Mouse (Mus musculus) 3134 (cell line): ENCODE results near the gene Qtrt2.
A peak's percentile ranks its signal among the peaks of the same experiment; 100 is the strongest.

Experiments
- DNase-seq: peaks from one replicate; pipeline ENCODE4 v3.0.0-alpha.2; 2011; ENCODE audit warnings: low spot score; ENCODE audit not compliant: insufficient read length; ENCODE audit errors: extremely low read depth

Gene Qtrt2

DNA sequence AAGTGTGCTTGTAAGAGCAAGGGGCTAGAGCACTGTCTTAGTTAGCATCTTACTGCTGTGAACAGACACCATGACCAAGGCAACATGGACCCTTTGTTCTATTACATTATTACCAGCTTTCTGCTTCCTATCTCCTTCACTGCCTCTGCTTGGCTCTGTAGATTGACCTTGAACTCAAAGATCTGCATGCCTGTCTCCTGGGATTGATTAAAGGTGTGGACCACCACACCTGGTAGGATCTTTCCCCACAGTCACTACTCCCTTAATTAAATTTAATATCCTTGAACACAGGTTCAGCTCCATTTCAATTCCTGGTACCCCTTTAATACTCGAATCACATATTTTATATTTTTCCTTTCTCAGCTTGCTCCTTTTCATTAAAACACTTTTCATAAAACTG is 763 bp downstream of the Qtrt2 start:
- no peak for DNase-seq

DNA sequence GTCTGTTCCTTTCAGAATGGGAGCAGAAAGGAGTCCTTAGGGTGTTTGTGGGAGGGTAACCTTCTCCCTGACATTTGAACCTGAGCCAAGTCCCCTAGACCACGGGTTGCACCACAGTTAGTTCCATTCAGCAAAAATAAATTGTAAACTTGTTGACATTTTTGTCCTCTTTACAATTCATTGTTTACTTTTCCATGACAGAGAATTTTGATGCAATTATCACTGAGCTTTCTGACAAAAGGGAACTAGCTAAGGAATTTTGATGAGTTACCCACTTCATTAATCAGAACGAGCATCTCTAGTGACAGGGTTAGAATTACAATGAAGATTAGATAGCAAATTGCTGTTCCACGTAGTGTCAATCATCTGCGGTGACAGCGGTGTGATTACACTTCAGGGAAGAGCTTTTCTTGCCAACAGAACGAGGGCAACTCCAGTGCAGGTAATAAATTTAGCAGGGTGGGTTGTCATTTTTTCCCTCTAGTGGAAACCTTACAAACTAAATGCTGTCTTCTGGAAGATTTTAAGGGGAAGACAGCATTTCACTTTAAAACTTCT is 1.5 kb downstream of the Qtrt2 start:
- no peak for DNase-seq

DNA sequence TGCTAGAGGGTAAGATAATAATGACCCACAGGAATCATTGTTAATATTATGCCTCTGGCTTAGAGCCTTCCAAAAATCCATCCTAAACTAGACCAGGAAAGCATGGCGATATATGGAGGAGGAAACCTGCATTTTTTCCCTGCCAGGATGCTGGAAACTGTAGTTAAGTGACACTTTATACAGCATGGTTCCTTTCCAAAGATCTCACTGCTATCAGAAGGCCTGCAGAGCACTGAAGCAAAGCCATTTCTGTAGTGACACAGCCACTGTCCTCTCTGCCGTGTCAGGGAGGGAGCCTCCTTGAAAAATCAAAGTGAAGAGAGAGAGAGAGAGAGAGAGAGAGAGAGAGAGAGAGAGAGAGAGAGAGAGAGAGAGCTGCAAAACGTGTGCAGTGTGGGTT is 4.0 kb downstream of the Qtrt2 start:
- no peak for DNase-seq

DNA sequence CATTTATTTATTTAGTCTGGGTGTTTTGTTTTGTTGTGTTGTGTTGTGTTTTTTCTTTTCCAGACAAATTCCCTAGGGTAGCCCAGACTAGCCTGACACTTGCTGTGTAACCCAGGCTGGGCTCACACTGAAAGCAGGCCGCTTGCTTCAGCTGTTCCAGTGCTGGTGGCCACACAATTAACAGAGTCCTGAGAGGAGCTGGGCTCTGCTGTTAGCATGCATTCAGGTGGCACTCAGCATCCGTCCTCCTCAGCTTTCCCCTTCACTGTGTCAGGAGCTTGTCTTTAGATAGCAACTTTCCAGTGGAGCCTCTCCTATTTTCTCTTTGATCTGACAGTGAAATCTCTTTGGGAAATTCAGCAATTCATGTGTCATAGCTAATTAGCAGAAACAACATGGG is 4.6 kb downstream of the Qtrt2 start:
- no peak for DNase-seq

DNA sequence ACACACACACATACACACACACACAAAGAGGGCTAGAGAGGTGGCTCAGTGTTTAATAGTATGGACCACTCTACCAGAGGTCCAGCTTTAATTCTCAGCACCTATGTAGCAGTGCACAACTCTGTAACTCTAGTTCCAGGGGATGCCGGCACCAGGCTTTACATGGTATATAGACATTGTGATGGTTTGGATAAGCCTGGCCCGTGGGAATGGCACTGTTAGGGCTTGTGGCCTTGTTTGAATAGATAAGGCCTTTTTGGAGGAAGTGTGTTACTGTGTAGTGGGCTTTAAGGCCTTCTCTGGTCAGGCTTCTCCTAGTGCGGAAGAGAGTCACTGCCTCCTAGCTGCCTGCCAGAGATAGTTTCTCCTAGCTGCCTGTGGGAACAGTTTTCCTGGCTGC is 7.7 kb downstream of the Qtrt2 start:
- no peak for DNase-seq

DNA sequence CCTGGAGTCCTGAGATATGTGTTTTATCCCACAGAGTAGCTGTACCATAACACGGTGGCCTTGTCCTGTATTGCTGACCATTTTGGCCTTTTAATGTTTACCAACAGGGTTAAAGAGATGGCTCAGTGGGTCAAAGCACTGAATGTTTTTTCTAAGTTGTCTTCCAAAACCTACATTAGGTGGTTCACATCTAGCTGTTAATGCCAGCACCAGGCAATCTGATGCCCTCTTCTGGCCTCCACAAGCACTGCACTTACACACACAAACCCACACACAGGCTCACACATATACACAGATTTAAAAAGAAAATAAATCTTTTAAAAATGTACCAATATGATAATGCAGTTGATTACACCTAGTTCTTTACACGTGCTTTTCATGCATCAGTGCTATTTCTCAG is 17.7 kb downstream of the Qtrt2 start:
- DNase-seq: peak; percentile 5

DNA sequence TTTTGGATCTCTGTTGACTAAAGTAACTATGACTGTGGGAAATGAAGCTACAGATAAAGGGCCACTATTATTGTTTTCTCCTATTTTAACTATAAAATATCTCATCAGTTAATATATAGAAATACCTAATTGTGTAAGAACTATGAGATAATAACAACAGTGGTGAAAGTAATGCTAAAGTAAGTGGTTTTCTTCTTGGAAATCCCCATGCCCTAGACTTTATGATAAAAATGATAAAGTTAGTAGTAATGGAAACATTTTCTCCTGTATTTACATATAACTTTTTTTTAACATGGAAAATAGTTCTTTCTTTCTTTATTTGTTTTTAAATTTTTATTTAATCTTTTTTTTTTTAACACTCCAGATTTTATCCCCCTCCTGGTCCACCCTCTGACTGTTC is 26.0 kb downstream of the Qtrt2 start:
- no peak for DNase-seq

DNA sequence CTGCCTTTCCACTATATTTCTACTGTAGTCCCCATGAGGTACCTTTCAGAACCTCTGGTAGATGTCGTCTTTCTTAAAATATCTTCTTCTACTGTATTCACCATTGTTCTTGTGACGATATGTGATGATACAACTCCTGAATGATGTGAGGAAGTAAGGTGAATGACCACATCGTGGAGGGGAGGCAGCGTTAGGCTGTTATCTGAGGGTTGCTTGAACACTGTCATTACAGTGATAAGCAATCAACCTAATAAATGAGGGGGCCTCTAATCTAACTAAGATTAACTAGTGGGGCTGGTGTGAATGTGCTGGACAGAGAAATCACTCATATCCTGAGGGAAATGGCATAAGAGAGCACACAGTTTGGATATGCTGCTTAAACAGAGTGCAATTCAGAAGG is 26.5 kb downstream of the Qtrt2 start:
- no peak for DNase-seq

DNA sequence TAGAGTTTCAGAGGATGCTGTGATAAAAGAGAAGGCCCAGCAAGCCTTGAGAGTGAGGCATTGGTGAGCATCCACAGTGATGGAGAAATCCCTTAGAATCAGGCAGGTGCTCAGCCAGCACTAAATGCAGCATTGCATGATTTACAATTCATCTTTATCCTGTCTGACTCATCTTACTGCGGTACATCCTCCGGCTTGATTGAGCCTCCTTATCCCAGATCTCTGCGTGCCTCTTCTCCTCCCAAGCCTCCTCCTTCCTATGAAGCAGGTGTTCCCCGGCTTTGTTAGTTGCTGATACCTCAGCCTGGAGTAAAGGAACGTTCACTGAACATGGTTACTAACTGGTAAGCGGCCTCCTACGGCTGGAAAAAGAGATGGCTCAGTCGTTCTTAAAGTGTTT is 32.1 kb downstream of the Qtrt2 start:
- no peak for DNase-seq

DNA sequence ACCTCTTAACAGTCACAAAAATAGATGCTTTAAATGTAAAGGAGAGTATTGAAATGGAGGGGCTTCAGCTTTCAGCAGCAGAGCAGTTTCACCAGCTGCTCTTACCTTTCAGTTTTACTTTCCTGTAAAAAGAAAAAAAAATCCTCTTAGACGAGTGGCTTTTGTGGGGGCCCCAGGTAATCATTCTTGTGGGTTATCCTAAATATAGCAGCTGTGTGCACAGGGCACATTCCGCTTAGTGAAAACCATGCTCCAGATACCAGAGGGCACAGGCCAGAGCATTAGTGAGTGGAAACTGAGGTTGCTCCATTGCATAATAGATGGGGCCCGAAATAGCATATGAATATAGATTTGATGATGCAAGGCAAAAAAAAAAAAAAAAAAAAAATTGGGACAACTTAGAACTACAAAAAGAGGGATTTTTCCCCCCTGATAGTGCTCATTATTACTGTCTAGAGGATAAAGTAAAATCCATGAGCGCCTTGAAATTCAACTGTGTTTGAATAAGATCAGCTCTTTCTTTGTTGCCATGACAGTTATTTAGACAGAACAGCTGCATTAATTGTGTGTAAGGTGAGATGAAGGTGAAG is 35.8 kb downstream of the Qtrt2 start:
- DNase-seq: no peak

DNA sequence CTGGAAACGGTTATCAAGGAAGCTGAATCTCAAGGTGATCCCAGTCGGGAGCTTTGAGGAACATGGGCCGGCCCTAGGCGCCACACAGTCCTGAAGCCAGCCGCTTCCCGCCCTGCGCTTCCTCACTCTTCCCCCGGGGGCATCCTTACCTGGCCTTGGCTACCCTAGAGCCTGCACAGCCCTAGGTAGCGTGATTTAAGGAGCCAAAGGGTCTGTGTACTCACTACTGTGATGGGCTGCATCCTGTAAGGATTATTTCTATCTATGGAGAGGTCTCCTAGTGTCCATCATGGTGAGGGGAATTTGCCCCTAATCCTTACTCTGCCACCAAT is 36.6 kb downstream of the Qtrt2 start:
- DNase-seq: no peak

DNA sequence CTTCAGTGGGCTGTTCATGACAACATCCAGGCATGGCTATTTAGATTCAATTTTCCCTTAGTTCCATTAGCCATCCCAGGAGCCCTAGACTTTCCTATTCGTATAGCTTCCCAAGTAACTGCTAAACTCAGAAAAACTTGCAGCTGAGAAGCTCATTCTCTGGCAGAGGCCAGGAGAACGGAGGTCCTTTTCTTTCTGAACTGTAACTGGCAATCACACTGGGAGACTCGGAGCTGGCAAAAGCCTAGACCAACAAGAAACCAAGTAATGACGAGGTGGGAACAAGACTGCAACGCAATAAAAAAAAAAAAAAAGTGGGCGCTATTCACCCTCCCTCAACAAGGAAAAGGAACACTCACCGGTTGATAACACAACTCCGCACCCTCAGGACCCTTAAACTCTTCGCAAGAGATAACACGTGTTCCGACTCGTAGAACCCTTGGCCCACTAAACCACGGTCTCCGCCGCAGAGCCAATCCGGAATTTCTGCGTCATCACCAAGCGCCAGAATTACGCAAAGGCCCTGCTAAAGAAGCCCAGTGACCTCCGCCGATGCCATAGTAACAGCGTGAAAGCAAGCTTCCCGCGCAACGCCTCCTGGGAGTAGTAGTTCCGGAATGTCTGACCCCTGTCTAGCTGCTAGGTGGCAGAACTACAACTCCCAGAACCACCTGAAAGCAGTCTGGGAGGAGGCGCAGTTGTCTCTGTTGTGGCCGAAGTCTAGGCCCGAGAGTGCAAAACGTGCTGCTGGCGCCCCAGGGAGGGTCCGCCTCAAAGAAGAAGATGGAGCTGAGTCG is 37.2 kb downstream of the Qtrt2 start, which contains the start of gene Ccdc191:
TSS of gene Ccdc191 (plus strand) at position 593 of the 797 bp plus-strand sequence.
- DNase-seq: peak; percentile 92

DNA sequence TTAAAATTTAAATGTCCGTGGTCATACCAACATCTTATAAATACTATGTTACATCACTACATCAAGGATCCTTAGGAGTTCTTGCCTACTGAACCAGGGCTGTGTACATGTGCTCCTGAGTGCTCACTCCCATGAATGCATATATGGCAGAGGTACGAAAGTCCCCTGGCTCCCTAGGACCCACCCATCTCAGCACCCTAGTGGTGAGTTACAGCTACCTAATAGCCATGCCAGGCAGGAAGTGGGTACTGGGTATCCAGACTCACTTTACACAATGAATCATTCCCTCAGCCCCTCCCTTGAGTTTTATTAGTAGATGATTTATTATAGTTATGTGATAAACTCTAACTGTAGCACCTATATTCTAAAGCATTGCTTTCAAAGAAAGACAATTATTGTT is 44.3 kb downstream of the Qtrt2 start:
- no peak for DNase-seq

DNA sequence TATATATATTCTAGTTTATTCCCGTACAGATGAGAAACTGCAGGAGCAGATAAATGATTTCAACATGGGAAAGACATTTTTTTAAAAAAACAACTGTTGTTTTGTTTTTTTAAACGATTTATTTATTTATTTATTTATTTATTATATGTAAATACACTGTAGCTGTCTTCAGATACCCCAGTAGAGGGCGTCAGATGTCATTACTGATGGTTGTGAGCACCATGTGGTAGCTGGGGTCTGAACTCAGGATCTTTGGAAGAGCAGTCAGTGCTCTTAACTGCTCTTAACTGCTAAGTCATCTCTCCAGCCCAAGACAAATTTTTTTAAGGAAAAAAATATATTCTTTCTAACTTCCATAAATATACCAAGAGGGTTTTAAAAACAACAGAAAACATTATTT is 45.0 kb downstream of the Qtrt2 start:
- no peak for DNase-seq

DNA sequence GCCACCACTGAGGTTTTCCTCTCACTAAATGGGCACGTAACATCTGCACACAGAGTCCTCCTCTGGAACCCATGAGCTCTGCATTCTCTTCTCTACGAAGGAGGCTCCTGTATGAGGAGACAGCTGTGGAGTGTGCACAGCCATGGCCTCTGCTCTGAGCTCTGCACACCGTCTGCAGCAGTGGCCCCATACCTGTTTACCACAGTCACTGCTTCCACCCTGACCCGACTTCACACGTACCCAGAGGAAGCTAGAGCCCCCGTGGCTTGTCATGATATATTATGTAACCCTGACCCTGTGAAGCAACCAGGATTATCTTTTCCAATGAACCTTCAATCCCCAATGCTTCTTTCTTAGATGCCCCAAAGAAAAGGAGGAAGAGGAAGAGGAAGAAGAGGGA is 46.8 kb downstream of the Qtrt2 start:
- DNase-seq: no peak

DNA sequence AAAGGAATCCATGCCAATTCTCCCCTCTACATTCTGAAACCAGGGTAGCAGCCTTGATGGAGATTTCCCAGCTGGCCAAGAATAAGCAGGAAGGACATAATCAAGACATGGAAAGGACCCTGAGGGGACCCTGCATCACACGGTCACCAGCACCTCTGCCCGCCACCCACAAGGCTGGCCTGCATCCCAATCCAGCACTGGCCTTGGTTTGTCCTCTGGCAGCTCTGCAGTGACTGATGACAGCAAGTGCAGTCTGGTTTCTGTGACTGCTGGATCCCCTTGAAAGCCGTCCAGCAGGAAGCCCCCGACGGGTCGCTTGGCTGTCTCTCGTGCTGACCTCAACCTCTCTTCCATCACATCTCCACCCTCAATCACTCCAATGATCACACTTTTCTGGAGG is 55.2 kb downstream of the Qtrt2 start:
- no peak for DNase-seq

DNA sequence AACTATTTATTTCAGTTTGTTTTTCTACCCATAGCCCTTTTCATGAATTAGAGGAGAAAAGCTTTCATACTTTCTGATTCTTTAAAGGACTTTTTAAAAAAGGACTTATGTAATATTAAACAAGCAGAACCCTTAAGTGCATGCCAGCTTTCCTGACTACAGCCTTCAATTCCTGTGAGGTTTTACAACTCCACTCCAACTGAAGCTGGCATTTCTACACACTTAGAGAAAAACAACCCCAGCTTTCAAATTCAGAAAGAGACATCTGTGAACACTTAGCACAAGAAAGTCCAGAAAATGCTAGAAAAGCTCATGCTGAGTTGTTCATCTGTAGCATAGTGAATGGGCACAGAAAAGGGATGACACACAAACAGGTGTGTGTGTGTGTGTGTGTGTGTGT is 56.8 kb downstream of the Qtrt2 start:
- no peak for DNase-seq

DNA sequence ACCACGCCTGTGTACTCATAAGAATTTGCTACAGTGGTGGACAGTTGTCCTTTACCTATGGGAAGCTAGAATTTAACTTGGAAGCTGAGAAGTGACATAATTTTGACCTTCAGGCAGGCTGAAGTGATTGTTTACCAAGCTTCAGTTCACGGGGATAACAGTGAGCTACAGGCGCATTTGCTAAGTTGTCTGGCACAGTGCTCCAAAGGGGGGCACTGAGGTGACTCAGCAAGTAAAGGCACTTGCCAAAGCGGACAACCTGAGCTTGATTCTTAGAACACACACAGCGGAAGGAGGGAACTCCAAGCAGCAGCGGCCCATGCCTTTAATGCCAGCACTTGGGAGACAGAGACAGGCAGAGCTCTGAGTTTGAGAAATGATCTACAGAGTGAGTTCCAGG is 66.0 kb downstream of the Qtrt2 start:
- DNase-seq: no peak

DNA sequence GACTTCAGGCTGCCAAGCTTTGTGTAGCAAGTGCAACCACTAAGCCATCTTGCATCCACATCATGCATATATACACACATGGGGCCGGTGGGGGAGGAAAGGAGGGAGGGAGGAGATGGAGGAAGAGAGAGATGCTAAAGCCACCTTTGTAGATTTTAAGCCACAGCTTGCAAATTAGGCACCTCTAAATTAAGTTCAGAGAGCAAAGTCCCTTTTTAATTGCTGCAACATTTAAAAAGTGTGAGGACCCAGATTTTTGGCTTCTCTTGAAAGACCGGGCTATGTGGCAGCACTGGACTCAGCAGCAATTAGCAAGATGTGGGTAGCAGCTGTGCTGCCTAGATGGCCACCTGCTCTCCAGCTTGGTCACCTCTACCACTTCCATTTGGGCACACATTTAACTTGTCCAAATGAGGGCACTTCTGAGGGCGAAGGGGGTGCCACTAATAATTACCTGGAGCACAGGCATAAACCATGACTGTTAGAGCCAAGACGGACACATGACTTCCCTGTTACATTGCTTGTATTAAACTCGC is 67.6 kb downstream of the Qtrt2 start:
- no peak for DNase-seq

DNA sequence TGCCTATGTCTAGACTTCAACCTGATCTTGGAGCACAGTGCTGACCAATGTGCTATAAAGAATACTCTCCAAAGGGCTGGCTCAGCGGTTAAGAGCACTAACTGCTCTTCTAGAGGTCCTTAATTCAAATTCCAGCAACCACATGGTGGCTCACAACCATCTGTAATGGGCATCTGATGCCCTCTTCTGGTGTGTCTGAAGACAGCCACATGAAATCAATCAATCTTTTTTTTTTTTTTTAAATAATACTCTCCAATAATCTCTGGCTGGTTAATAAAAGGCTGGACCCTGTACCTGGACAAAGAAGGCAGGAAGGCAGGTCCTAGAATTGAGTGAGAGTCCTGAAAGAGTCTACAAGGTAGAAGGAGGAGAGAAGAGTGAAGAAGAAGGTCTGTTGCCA is 76.8 kb downstream of the Qtrt2 start:
- no peak for DNase-seq

DNA sequence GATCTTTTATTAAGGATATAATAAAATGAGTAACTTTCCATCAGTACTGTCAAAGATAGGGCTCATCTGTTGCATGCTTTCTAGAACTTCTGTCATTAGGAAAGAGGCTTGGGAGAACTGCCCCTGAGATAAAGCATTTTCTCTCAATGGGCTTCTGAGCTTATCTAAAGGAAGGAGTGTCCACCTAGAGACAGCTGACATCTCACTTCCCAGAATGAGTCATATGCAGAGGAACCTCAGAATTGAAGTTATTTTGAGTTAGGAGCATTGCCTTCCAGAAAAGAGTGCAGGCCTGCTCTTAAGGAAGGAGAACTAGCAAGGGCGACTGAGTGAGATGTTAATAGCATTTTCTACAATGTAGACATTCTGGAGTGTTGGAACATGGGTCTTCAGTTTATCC is 85.4 kb downstream of the Qtrt2 start:
- no peak for DNase-seq

DNA sequence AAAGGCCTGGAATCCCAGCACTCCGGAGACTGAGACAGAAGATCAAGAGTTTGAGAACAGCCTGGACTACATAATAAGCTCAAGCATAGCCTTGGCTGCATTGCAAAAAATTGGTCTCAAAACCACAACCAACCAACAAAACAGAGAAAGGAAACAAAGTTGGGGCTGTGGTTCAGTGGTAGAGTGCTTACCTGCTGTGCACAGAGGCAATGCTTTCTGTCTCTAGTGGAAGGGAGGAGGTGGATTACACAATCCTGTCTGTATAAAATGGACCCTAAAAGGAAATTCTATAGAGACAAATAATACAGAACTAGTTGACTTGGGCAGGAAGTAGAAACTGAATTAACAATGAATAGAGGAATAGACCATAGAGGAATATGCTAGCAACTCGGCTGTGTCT is 94.7 kb downstream of the Qtrt2 start:
- DNase-seq: no peak
